Mouse (Mus musculus) midbrain, embryonic 16.5 days (tissue): ENCODE measurements at regions not wholly inside any gene's neighbourhood (a gene's known extent, or its start where the extent isn't known, plus 50 kb on each side); places are given as distances from the start of the nearest gene placed in this dataset.

ENCODE experiments used
- ATAC-seq: fragments of 200-750 bp; cut with Nextera tagmentation; 2 replicates; pipeline ENCODE4 v1.8.0; 2017; ENCODE audit warnings: moderate TSS enrichment
- H3K27ac ChIP-seq: fragments of 300-500 bp; sonication (generic); 2 replicates; pipeline ENCODE4 v1.5.1; 2014; ENCODE audit warnings: mild to moderate bottlenecking, low read length, mixed read lengths
- H3K27me3 ChIP-seq: fragments of 300-500 bp; sonication (generic); 2 replicates; pipeline ENCODE4 v1.6.1; 2014; ENCODE audit warnings: low read depth, low read length, mixed read lengths; ENCODE audit not compliant: control insufficient read depth, insufficient read depth
- H3K36me3 ChIP-seq: fragments of 300-500 bp; sonication (generic); 2 replicates; pipeline ENCODE4 v1.6.1; 2014; ENCODE audit warnings: mild to moderate bottlenecking, low read length, moderate library complexity, mixed read lengths; ENCODE audit not compliant: control insufficient read depth, insufficient read depth
- H3K4me1 ChIP-seq: fragments of 300-500 bp; sonication (generic); 2 replicates; pipeline ENCODE4 v1.6.1; 2014; ENCODE audit warnings: mild to moderate bottlenecking, low read length, mixed read lengths; ENCODE audit not compliant: control insufficient read depth, insufficient read depth
- H3K4me2 ChIP-seq: fragments of 300-500 bp; sonication (generic); 2 replicates; pipeline ENCODE4 v1.6.1; 2014; ENCODE audit warnings: mild to moderate bottlenecking, low read length, mixed read lengths
- H3K4me3 ChIP-seq: fragments of 300-500 bp; sonication (generic); 2 replicates; pipeline ENCODE4 v1.5.1; 2014; ENCODE audit warnings: low read depth, mild to moderate bottlenecking, low read length, moderate library complexity, mixed read lengths
- H3K9ac ChIP-seq: fragments of 300-500 bp; sonication (generic); 2 replicates; pipeline ENCODE4 v1.6.1; 2014; ENCODE audit warnings: low read depth, low read length, mixed read lengths
- H3K9me3 ChIP-seq: fragments of 300-500 bp; sonication (generic); replicated peaks from 2 replicates; pipeline ENCODE4 v1.6.1; 2014; ENCODE audit warnings: mild to moderate bottlenecking, low read length, mixed read lengths; ENCODE audit not compliant: control insufficient read depth, poor library complexity, severe bottlenecking
- WGBS: fragments of 180-500 bp; shearing (Covaris S2); extraction: QIAGEN DNeasy Blood & Tissue Kit; methylation state at CpG from one replicate; pipeline ENCODE4 v1.1.7; 2014; 5-methylcytosine and 5-hydroxymethylcytosine counted together

DNA sequence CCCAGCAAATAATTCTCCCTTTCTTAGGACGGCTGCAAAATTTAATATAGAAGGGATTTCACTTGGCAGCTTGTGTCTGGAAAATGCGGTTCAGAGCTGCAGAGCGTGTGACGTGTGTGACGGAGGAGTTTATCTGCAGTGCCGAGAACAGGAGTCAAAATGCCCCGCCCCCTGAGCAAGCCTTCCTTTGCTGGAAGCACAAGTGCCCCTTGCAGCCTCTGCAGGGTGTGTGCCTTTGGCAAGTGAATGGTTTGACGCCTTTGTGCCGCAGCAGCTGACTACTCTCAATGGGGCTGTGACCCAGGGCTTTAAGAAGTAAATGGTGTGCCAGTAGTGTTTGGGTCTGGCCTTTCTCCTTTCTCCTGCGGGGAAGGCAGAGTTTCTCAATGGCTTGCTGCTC is 185.0 kb downstream of the Med10 start:
- Histone ChIP-seq H3K9ac (no peak overlapping the region), H3K36me3 (no peaks in the 10 kb centered on the region), H3K4me3 (no peak overlapping the region), H3K27ac (peak overlapping the region; percentile 66), H3K9me3 (no peaks in the 10 kb centered on the region), H3K4me2 (peak overlapping the region; percentile 2; the same call in 1 of the 2 replicates), H3K27me3 (no peaks in the 10 kb centered on the region), H3K4me1 (peaks cover 17% of the 10 kb centered on the region)
- ATAC-seq, result peak; percentile 41; the same call in 1 of the 2 replicates
- whole genome bisulfite sequencing, result 9% methylated on average over 10 of the region's 10 CpGs

DNA sequence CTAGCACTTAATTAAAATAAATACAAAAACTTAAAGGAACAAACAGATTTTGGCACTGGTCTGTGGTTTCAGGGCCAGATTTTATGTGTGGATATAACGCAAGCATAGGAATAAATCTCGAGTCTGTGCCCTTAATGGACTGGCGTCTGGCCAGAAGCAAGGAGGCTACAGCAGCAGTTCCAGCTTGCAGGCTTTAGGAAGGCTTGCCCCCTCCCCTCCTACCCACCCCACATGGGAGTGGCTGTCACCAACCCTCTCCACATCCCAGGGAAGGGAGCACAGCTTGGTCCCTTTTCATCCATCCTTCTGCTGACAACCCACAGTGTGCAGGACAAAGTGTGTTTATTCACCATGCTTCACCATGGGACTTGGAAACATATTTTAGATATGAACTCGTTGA is 186.1 kb downstream of the Med10 start:
- Histone ChIP-seq H3K9ac (no peak overlapping the region), H3K36me3 (no peaks in the 10 kb centered on the region), H3K4me3 (no peak overlapping the region), H3K27me3 (no peaks in the 10 kb centered on the region), H3K4me1 (peaks cover 20% of the 10 kb centered on the region), H3K27ac (no peak overlapping the region), H3K9me3 (no peaks in the 10 kb centered on the region), H3K4me2 (no peak overlapping the region)
- ATAC-seq, result peak; percentile 27; the same call in 1 of the 2 replicates
- WGBS, result 28% methylated on average over 4 of the region's 4 CpGs

DNA sequence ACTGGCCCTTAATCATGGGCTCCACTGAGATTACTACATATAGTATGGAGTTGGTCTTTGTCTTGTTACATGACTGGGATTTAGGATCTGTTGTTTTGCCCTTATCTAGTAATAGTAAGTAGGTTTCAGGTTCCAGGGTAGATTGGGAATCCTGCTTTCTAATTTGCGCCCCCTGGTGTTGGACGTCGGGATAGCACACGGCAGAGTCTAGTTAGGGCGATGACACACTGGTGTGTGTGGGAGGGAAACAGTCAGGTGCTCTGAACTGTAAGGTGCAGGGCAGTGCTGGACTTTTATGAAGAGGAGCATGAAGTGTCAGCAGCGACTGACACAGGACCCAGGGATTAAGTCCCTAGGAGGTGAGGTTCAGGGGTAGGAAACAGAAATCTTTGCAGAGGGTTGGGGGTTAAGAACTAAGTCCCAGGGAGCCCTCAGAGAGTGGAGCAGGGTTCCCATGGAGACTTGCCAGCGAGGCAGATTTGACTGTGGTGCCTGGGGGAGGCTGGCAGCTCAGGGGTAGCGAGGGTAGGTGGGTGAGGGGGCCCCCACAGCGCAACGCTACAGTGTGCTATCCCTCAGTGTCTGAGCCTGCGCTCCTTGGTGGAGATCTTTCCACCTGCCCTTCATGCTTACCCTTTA is 189.2 kb downstream of the Med10 start:
- Histone ChIP-seq H3K27me3 (no peaks in the 10 kb centered on the region), H3K4me3 (no peak overlapping the region), H3K27ac (0 out of 2 replicates have a peak overlapping the region, but pooled peaks have one; percentile 39), H3K4me2 (peak overlapping the region; percentile 29), H3K9me3 (no peaks in the 10 kb centered on the region; the same call in 1 of the 2 replicates), H3K36me3 (no peaks in the 10 kb centered on the region), H3K4me1 (peaks cover 20% of the 10 kb centered on the region), H3K9ac (peak overlapping the region; percentile 12; the same call in 1 of the 2 replicates)
- ATAC-seq, result peak; percentile 44
- 20% methylated on average over 11 of the region's 11 CpGs for WGBS

DNA sequence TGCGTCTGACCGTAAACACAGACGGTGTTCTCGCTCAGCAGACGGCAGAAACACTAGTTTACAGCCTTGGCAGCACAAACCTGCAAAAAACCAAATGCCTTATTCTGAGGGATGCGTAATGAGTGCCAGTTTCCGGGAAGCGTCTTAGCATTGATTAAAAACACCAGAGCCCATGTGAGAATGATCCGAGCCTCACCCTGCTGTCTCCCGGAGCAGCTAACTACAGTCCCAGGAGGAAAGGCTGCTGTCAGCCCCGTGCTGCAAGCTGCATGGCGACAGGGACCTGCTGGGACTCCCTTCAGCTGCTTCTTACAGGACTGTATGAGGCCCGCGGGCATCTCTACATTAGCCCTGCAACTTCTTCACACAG is 189.7 kb downstream of the Med10 start:
- H3K27me3 ChIP-seq, result no peaks in the 10 kb centered on the region
- no peaks in the 10 kb centered on the region for H3K36me3 ChIP-seq
- H3K27ac ChIP-seq, result 0 out of 2 replicates have a peak overlapping the region, but pooled peaks have one; percentile 39
- no peak overlapping the region for H3K4me3 ChIP-seq
- WGBS, result 32% methylated on average over 14 of the region's 14 CpGs
- H3K4me2 ChIP-seq, result peak overlapping the region; percentile 29
- peaks cover 18% of the 10 kb centered on the region for H3K4me1 ChIP-seq
- peak overlapping the region; percentile 12; the same call in 1 of the 2 replicates for H3K9ac ChIP-seq
- H3K9me3 ChIP-seq, result no peaks in the 10 kb centered on the region; the same call in 1 of the 2 replicates
- peak; percentile 39 for ATAC-seq

DNA sequence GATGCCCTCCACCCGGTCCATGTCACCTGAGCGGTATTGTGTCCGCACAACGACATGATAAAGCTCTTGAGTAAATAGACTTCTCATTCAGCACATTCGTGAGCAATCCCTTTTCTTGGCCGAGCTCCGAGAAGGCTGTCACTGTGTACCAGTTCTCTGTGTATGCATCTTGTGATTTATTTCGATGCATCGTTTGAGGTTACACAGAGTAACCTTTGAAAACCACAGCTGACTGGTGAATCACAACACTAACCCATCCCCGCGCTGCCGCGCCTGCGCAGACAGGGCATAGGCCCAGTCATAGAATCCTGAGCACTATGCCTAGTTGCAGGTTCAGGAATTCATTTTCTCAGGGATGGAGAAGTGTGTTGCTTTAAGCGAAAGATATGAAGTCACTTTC is 201.4 kb downstream of the Med10 start:
- WGBS, result 85% methylated on average over 15 of the region's 15 CpGs
- Histone ChIP-seq H3K9me3 (no peaks in the 10 kb centered on the region), H3K36me3 (no peaks in the 10 kb centered on the region), H3K4me2 (no peak overlapping the region), H3K4me1 (no peaks in the 10 kb centered on the region), H3K9ac (no peak overlapping the region), H3K4me3 (no peak overlapping the region), H3K27ac (no peak overlapping the region), H3K27me3 (no peaks in the 10 kb centered on the region)
- no peak for ATAC-seq

DNA sequence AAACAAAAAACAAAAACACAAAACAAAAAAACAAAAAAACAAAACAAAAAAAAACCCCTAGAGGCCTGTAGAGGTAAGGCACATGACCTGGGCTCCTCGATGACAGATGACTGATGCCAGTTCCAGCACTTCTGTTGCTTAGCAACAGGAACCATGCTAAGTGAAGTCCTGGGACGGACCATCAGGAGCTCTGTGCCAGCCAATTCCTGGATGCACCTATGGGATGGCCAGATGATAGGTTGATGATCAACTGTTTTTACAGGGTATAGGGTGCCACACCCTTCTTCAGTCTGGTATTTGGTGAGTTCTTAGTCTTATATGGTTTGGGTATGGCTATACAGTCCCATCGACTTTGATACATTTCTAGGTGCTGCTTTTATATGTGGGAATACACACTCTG is 209.9 kb downstream of the Med10 start:
- Histone ChIP-seq H3K9me3 (no peaks in the 10 kb centered on the region), H3K27me3 (no peaks in the 10 kb centered on the region), H3K4me1 (peaks cover 2% of the 10 kb centered on the region), H3K9ac (no peak overlapping the region), H3K27ac (no peak overlapping the region), H3K4me2 (no peak overlapping the region), H3K36me3 (no peaks in the 10 kb centered on the region), H3K4me3 (no peak overlapping the region)
- peak; percentile 39; the same call in 1 of the 2 replicates for ATAC-seq
- 42% methylated on average over 3 of the region's 3 CpGs for WGBS

DNA sequence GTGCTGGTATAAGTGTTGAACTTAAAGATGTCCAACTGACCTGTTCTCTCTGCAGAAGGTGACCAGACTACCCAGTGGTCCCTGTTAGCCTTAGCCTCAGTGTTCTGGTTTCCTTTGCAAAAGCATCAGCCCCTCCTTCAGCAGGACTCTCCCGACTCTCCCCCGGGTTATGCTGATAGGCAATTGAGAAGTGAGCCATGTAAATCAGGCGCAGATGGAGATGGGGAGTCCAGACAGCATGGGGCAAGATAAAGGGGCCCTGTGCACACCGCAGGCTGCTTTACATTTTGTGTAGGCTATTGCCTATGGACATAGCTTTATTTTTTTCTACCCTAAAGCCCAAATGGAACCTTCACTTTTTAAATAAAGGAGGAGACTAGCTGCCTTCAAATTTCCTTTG is 213.0 kb downstream of the Med10 start:
- no peak for ATAC-seq
- Histone ChIP-seq H3K9me3 (no peaks in the 10 kb centered on the region), H3K36me3 (no peaks in the 10 kb centered on the region), H3K27ac (no peak overlapping the region), H3K9ac (no peak overlapping the region), H3K4me2 (no peak overlapping the region), H3K27me3 (no peaks in the 10 kb centered on the region), H3K4me3 (no peak overlapping the region), H3K4me1 (peaks cover 2% of the 10 kb centered on the region)
- 36% methylated on average over 4 of the region's 4 CpGs for WGBS

DNA sequence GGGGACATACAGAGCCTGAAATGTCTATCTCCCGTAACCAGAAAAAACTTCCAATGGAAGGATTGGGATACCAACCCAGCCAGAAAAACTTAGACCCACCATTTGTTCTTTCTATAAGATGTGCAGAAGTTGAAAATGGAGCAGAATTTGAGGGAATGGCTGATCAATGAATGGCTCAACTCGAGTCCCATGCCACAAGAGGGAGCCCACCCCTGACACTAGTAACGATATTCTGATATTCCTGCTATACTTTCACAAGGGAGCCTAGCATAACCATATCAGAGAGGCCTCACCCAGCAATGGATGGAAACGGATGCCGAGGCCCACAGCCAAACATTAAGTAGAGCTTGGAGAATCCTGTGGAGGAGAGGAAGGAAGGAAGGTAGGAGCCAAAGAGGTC is 215.3 kb downstream of the Med10 start:
- Histone ChIP-seq H3K4me3 (no peak overlapping the region), H3K9ac (no peak overlapping the region), H3K27me3 (no peaks in the 10 kb centered on the region), H3K27ac (no peak overlapping the region), H3K4me2 (no peak overlapping the region), H3K36me3 (no peaks in the 10 kb centered on the region), H3K9me3 (0 out of 2 replicates have a peak, but pooled peaks cover 2% of the 10 kb centered on the region), H3K4me1 (no peaks in the 10 kb centered on the region)
- WGBS, result 78% methylated on average over 5 of the region's 5 CpGs
- ATAC-seq, result no peak

DNA sequence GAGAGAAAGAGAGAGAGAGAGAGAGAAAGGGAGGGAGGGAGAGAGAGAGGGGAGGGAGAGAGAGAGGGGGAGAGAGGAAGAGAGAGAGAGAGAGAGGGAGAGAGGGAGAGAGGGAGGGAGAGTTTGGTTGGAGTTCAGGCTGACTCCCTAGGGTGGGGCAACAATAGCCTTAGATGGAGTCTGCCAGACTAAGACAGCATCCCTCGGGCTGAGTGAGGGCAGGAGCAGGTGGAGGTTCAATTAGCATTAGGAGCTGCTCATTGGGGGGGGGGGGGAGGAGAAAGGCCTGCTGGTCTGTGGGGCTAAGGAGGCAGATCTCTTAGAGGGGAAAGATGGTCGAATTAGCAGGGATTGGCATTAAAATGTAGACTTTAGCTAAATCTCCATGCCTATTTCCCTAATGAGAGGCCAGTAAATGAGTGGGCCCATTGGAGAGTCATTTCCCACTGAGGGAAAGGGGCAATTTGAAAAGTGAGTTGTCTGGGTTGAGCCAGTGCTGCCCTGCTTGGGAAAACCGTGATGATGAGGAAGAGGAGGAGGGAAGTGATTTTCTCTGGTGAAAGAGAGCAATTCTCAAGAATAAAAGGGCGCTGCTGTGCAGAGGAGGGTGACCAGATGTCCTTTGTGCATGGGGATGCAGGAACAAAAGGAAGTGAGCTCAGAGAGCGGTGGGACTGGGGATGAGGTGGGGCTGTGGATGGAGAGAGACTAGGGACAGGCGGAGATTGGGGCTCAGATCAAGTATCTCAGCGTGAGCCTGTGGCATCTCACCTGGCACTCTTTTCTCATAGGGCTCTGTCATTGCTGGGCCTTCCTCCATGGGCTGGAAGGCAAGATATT is 218.0 kb downstream of the Med10 start:
- Histone ChIP-seq H3K4me3 (no peak overlapping the region), H3K9ac (no peak overlapping the region), H3K4me1 (no peaks in the 10 kb centered on the region), H3K9me3 (0 out of 2 replicates have a peak, but pooled peaks cover 2% of the 10 kb centered on the region), H3K4me2 (no peak overlapping the region), H3K36me3 (no peaks in the 10 kb centered on the region), H3K27ac (no peak overlapping the region), H3K27me3 (no peaks in the 10 kb centered on the region)
- ATAC-seq, result peak; percentile 54; the same call in 1 of the 2 replicates
- WGBS, result 14% methylated on average over 7 of the region's 7 CpGs
